Mouse (Mus musculus) natural killer cell, adult 2 months (primary cell): ENCODE measurements around the gene Nutf2-ps1.
"Not testable (repeated sequence)": the region's sequence is repeated elsewhere in the genome, so short reads cannot be mapped to it uniquely, and the experiment has no call there.

Experiments
- DNase-seq, 2 experiments: peaks; one replicate each; pipeline ENCODE4 v3.0.0; 2022; ENCODE audit warnings: low spot score in 2 of 2

Nutf2-ps1 gene

GRCm38 (mm10) chr19:53588968-53589367 lies at the start of gene Nutf2-ps1:
Gene Nutf2-ps1 (minus strand): TSS chr19:53589068.
- DNase-seq = not testable (repeated sequence)

GRCm38 (mm10) chr19:53638041-53638440 lies 49.2 kb upstream of the Nutf2-ps1 start:
- no peak for DNase-seq

DNA sequence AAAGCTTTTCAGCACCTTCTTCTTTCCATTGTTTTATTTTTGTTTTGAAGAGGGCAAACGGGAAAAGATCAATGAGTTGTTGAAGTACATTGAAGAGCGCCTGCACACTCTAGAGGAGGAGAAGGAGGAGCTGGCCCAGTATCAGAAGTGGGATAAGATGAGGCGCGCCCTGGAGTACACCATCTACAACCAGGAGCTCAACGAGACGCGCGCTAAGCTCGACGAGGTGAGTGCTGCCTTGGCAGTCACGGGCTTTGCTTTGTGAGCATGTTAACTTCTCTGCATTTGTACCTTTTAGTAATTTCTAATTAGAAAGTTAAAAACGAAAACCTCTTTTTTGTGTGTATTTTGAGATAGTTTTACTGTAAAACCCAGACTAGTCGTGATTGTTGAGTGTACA lies 32.8 kb upstream of the Nutf2-ps1 start:
- DNase-seq = no peak

DNA sequence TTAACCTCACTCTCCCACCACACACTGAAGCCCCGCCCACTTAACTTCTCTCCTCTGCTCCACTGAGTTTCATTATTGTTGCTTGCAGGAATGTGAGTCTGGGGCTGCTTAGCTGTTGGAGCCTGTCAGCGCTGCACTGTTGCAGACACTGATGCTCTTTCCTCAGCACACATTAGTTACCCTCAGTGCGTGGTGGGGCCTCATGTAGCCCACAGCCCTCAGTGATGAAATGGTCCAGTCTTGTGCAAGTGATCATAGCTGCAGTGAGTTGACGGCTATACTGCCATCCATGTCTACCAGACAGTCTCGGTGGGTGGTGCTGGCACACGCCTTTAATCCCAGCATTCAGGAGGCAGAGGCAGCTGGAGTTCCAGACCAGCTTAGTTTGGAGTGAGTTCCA lies 20.1 kb upstream of the Nutf2-ps1 start:
- DNase-seq = no peak

DNA sequence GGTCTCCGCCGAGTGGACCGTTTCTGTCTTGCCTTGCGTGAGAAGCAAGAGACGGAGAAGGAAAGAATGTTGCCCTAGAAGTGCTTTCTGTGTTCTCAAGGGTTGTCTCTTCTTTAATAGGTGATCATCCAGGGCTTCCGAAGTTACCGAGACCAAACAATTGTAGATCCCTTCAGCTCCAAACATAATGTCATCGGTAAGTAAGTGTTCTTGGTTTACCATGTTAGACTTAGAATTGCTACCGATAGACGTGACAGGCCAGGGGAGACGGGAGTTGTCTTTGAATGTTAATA lies 12.4 kb upstream of the Nutf2-ps1 start:
- no peak for DNase-seq

DNA sequence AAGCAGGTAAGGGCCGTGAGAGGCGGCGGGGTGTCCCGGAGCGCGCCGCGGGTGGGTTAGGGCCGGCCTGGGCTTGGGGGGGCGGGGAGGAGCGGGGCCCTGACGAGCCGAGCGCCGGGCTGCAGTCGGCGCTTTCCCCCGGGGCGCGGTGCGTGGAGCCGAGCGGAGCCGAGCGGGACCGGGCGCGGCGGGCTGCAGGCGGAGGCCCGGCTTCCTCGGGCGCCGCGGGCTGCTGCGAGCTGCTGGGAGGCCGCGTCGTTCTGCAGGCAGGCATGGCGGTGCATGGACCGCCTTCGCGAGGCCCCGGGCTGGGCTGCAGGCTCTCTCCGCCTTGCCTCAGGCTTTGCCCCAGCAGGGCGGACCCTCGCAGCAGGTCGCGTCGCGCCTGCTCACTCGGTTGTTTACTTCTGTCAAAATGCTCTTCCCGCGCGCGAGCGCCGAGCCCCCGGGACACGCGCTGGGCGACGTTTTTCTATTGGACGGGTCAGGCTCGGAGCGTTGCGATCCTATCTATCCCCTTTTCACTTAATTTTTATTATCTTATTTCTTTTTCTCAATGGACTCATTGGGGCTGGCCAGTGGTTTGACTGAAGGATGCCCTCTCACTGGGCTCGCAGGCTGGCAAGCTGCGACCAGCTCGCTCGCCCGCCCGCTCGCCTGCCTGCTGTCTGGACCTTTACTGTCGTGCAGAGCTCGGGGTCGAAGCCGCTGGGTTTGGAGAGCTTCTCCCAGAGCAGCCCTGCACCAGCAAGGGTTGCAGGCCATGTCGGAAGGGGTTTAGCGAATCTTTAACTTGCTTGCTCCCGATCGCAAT lies 11.9 kb upstream of the Nutf2-ps1 start:
- peak; percentile 38 to 44 for DNase-seq

DNA sequence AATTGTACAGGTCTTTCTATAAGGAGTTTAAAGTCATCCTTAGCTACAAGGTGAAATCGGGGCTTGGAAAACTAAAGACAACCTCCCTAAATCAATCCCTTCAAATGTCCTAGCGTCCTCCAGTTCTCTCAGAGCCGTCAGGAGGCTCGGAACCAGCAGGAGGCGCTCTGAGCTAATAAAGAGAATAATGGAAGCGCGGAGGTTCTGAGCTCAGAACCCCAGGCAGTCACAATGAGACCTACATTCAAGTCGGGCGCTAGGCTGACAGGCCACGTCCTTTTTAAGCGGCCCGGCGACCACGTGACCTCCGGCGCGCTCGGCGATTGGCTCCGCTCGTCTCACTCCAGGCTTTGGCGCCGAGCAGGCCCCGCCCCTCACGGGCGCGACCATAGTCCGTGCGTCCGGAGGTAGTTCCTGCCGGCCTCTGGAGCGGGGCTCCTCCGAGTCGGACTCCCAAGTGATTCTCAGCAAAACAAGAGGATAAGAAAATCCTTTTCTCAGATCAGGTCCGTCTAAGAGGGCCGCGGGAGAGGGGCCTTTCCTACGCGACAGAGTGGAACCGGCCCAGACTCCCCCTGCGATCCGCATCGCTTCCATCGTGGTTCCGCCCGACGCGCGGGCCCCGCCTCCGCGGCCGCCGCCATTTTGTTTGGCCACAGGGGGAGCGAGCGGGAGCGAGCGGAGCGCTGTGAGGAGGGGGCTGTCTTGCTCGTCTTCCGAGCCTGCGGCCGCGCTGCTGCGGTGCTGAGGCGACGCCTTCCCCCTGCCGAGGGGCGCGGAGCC lies 11.1 kb upstream of the Nutf2-ps1 start, which contains the start of gene Smc3:
Gene Smc3 (plus strand): TSS at position 642 of the 783 bp plus-strand sequence.
- peak; percentile 99 to 100 for DNase-seq

DNA sequence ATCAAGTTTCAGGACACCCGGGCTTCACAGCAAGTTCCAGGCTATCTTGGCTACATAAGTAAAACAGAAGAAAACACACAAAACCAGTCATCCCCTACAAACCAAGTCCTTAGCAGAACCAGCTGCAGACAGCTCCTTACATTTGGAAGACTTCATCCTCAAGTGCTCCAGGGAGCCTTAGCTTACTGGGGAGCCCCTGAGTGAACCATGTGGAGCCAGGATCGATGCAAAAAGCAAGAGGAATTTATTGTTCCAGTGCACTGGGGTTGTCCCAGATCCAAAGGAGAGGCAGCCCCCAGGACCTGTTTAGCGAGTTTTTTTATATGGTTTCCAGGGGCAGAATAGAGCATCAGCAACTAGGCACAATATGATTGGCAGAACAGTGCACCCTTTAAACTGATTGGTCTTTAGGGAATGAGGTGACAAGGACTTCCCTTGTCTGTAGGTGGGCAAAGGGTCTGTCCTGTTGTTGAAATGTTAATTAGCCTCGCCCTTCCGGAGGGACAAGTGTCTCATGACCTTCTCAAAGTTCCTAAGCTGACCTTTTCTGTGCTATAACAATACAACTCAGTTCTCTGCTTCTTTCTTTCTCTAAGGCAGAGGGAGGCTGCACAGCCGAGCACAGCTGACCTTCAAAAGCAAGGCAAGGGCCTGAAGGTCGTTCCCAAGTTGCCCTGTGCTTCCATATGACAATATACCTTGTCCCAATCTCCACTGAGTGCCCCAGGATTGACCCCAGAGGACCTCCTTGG lies 8.0 kb upstream of the Nutf2-ps1 start:
- no peak for DNase-seq

DNA sequence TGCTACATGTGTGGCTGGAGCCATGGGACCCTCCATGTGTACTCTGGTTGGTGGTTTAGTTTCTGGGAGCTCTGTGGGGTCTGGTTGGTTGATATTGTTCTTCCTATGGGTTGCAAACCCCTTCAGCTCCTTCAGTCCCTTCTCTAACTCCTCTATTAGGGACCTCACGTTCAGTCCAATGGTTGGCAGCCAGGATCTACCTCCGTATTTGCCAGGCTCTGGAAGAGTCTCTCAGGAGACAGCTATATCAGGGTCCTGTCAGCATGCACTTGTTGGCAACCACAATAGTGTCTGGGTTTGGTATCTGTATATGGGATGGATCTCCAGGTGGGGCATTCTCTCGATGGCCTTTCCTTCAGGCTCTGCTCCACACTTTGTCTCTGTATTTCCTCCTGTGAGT lies 1.2 kb downstream of the Nutf2-ps1 start:
- not testable (repeated sequence) for DNase-seq

DNA sequence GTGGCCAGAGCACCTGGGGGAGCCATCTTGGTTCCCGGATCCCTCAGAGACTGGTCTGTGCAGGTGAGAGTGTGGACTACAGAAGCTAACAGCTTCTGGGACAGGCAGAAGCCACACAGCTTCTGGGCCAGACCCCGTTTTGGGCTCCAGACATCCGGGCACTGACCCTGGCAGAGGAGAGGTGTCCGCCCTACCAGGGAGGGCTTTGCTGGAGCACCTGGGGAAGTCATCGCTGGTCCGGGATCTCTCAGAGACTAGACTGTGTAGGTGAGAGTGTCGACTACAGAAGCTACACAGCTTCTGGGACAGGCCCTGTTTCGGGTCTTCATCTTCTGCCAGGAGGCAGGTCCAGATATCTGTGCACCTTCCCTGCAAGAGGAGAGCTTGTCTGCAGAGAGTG lies 8.6 kb downstream of the Nutf2-ps1 start:
- not testable (repeated sequence) for DNase-seq

DNA sequence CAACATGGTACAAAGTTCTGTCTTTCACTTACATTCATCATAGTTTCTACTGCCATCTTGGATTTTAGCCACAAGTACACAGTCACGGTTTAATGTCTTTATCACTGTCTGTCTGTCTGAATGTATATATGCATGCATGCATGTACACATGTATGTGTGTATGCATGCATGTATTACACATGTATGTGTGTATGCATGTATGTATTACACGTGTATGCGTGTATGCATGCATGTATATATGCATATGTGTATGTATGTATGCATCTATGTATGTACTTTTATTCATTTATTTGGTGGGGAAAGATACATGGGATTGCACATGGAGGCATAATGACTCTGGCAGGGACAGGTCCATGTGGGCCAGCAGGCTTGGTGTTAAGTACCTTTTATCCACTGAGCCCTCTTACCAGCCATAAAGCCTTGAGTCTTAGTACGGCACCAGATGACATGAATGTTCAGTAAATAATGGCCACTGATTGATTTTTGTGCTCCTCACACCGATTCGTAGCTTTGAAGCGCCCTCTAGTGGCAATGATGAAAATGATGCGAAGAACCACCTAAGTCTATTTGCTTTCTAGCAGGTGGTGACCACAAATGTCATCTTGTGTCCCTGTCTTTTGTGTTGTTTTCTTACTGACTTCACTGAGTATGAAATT lies 10.1 kb downstream of the Nutf2-ps1 start:
- DNase-seq = peak; percentile 71 to 80

DNA sequence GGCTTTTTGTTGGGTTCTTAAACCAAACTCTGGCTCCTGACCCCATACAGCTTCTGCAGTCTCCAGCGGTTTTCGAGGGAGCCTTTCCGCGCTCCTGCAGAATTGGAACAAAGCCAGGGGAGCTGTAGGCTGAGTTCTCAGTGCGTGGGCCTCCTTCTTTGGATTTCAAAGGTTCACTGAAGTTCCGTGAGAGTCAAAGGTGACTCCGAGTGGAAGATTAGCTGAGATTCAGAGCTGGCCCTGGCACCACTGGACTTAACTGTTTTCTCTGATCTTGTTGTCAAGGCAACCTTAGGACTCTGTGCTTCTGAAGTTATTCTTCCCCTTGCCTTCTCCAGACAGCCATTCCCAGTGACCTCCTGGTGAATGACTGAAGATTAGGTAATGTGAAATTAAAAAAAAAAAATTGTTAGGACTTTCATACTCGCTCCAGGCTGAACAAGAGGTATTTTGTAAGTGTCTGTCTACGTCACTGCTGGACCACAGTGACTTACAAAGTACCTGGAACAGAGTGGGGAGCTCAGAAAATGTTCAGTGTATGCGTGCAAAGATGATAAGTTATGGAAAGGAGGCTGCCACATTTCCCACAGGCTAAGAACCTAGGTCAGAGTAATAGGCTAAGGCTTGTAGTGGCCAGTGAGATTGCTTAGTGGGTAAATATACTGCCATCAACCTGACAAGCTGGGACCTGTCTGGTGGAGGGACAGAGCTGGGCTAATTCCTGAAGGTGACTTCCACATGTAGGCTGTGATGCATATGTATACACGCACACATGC lies 11.7 kb downstream of the Nutf2-ps1 start:
- no peak for DNase-seq

DNA sequence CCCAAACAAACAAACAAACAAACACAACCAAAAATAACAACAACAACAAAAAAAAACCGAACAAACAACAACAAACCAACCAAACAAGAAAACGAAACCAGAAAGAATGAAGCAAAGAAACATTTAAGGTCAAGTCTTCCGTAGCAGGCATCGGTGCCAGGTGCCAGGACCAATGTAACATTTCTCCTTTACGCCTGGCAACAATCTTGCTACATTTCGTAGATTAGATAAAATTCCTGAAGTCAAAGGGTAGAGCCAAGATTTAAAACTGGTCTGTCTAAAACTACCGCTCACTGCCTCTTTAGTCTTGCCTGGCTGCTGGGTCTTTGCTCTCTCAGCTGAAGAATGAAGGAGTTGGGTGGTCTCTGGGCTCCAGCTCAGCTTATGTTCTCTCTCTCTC lies 12.8 kb downstream of the Nutf2-ps1 start:
- no peak for DNase-seq

DNA sequence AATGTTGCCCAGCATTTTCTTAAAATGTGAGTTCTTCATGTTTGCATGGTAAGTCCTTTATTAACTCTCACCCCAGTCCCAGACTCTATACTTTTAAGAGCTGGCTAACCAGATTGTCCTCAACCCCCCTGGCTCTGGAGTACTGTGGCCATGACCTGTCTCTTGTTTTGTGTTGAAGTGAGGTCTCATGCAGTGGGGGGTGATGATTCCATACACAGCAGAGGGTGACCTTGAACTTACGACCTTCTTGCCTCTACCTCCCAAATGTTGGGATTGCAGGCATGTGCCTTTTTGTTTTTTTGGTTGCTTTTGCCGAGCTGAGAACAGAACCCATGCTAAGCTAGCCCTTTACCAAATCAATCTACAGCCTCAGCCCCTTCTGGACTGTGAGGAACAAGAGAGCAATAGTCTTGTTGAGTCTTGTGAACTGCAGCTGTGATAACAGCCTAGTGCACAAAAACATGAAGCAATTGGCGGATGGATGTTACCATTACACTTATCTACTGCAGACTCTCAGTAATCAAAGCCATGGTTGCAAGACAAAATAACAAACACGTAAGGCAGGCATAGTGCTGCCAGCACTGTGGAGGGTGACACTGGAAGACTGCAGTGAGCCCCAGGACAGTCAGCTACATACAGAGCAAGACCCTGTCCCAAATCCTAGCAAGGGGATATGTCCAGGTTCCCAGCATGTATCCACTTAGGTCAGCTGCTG lies 13.4 kb downstream of the Nutf2-ps1 start:
- no peak for DNase-seq

DNA sequence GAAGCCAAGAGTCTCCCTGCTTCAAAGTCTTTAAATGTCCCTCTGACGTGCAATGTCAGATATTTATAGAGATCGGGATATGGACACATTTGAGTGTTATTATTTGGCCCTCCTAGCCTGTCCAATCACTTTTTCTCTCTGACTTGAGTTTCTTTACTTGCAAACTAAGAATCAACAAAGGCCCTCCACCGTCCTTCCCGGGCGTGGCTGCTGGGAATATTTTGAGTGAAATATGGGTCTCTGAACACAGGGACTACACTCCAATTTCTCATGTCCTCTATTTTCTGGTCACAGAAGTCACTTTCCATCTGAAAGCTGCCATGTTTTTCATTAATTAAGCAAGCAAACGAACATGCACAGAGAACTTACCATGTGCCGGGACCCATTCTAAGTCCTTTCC lies 14.3 kb downstream of the Nutf2-ps1 start:
- no peak for DNase-seq

- no peak for DNase-seq
Measured at GRCm38 (mm10) chr19:53574131-53574530, 14.7 kb downstream of the Nutf2-ps1 start.

- DNase-seq = no peak
Measured at GRCm38 (mm10) chr19:53573151-53573550, 15.7 kb downstream of the Nutf2-ps1 start.

GRCm38 (mm10) chr19:53572607-53573006 lies 16.3 kb downstream of the Nutf2-ps1 start:
- no peak for DNase-seq

GRCm38 (mm10) chr19:53571501-53572428 lies 17.1 kb downstream of the Nutf2-ps1 start:
- peak; percentile 13 to 19 for DNase-seq
